Mouse (Mus musculus) liver, embryonic 14.5 days (tissue): Measurements from ENCODE around the gene Fgfr2.

Experiments
- CTCF ChIP-seq: IDR thresholded peaks from 2 replicates; pipeline ENCODE4 v1.5.1; 2016; ENCODE audit warnings: antibody characterized with exemption, low read depth, control low read depth
- EP300 ChIP-seq: IDR thresholded peaks from 2 replicates; pipeline ENCODE4 v1.6.1; 2016; ENCODE audit warnings: antibody characterized with exemption, low read depth

DNA sequence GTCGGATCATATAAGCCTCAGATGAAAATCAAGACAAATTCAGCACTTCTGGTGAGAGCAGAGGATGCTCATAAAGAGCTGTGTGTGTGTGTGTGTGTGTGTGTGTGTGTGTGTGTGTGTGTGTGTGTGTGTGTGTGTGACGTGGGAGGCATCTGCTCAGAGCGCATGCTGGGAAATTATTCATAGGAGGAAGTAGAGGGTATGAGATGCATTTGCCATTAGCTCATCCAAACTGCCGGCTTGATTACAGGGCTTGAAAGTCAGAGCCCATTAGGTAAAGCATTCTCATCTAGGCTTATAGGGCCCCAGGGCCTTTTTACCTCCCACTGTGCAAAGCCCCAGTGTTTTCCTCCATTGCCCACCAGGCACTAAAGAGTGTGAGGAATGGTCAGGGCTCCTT is 1076.5 kb downstream of the Fgfr2 start:
- TF ChIP-seq CTCF (no peak), EP300 (no peak)
